Mouse (Mus musculus) heart, postnatal 10 days (tissue): ENCODE data around the gene Rpusd2. TPM values are rescaled to one million over a fixed set of nuclear protein-coding genes. Genes with fewer than 3 reads are reported as not detected.
"Not testable (repeated sequence)": the region's sequence is repeated elsewhere in the genome, so short reads cannot be mapped to it uniquely, and the experiment has no call there.

Source experiments
- DNase-seq, 2 experiments: peaks; one replicate each; pipeline ENCODE4 v3.0.0; 2021
- intact Hi-C: fragments of 180-260 bp; cut with DNase I; formaldehyde crosslinking; loops from one replicate; pipeline ENCODE4 v1.15.1; 2025
- total RNA-seq, 2 experiments: library from RNA; stranded (reverse); gene quantifications; 2 replicates each; pipeline ENCODE4 v1.2.3; 2021

Gene Rpusd2
- 1 to 10 TPM; 5.6 TPM for total RNA-seq

GRCm38 (mm10) chr2:119034656-119035396, at the start of gene Rpusd2:
TSS of gene Rpusd2 (plus strand) at chr2:119034790.
- peak; percentile 95 to 97 for DNase-seq
- intact Hi-C loops = loop anchor here (5.0 kb wide), 1 partner anchor 252 kb away; the partner anchor contains the start of gene Vps18

- intact Hi-C loops = no loop called here
- no peak for DNase-seq
Observed at GRCm38 (mm10) chr2:118995490-118995889, 39.1 kb upstream of the Rpusd2 start.

GRCm38 (mm10) chr2:118995919-118996797, 38.4 kb upstream of the Rpusd2 start:
- no peak for DNase-seq
- intact Hi-C loops = no loop called here

- intact Hi-C loops = no loop called here
- no peak for DNase-seq
Observed at GRCm38 (mm10) chr2:118996798-118997105, 37.8 kb upstream of the Rpusd2 start.

GRCm38 (mm10) chr2:118998115-118998866, 36.3 kb upstream of the Rpusd2 start:
- intact Hi-C loops = no loop called here
- DNase-seq = no peak

GRCm38 (mm10) chr2:118999025-118999639, 35.5 kb upstream of the Rpusd2 start:
- intact Hi-C loops = no loop called here
- no peak for DNase-seq

GRCm38 (mm10) chr2:119006886-119007285, 27.7 kb upstream of the Rpusd2 start:
- DNase-seq = no peak
- intact Hi-C loops = no loop called here

- no peak for DNase-seq
Observed at GRCm38 (mm10) chr2:119009376-119009775, 25.2 kb upstream of the Rpusd2 start.

GRCm38 (mm10) chr2:119014989-119015388, 19.6 kb upstream of the Rpusd2 start:
- peak in 1 of 2 experiments; percentile 4 for DNase-seq
- intact Hi-C loops = loop anchor here (2.0 kb wide), 1 partner anchor 32 kb away; no protein-coding TSS in a partner anchor

More at GRCm38 (mm10) chr2:119009376-119009775, 25.2 kb upstream of the Rpusd2 start:
- intact Hi-C loops = no loop called here

- intact Hi-C loops = loop anchor here (2.0 kb wide), 1 partner anchor 33 kb away; no protein-coding TSS in a partner anchor
- peak; percentile 80 to 87 for DNase-seq
Observed at GRCm38 (mm10) chr2:119015604-119016180, 18.9 kb upstream of the Rpusd2 start.

GRCm38 (mm10) chr2:119016312-119016711, 18.3 kb upstream of the Rpusd2 start:
- intact Hi-C loops, DNase-seq: not testable (repeated sequence)

GRCm38 (mm10) chr2:119017647-119018046, 16.9 kb upstream of the Rpusd2 start:
- DNase-seq = no peak
- intact Hi-C loops = no loop called here

- DNase-seq = peak; percentile 80 to 83
- intact Hi-C loops = no loop called here
Observed at GRCm38 (mm10) chr2:119018391-119019122, 16.0 kb upstream of the Rpusd2 start.

GRCm38 (mm10) chr2:119019131-119019530, 15.5 kb upstream of the Rpusd2 start:
- intact Hi-C loops = no loop called here
- DNase-seq = peak; percentile 18 to 52

GRCm38 (mm10) chr2:119019538-119019937, 15.1 kb upstream of the Rpusd2 start:
- no peak for DNase-seq
- intact Hi-C loops = no loop called here

- DNase-seq = no peak
- intact Hi-C loops = no loop called here
Observed at GRCm38 (mm10) chr2:119023154-119023660, 11.4 kb upstream of the Rpusd2 start.

GRCm38 (mm10) chr2:119024536-119025238, 9.9 kb upstream of the Rpusd2 start:
- no peak for DNase-seq
- intact Hi-C loops = no loop called here

GRCm38 (mm10) chr2:119025239-119025616, 9.4 kb upstream of the Rpusd2 start:
- intact Hi-C loops = no loop called here
- DNase-seq = no peak

- intact Hi-C loops = no loop called here
- DNase-seq = no peak
Observed at GRCm38 (mm10) chr2:119026951-119027350, 7.6 kb upstream of the Rpusd2 start.
